Mouse (Mus musculus) midbrain, embryonic 14.5 days (tissue): ENCODE measurements around the gene Map4k3. TPM values are rescaled to one million over a fixed set of nuclear protein-coding genes. Genes with fewer than 3 reads are reported as not detected.

ENCODE experiments used
- ATAC-seq: fragments of 200-750 bp; cut with Nextera tagmentation; 2 replicates; pipeline ENCODE4 v1.8.0; 2017; ENCODE audit warnings: moderate number of reproducible peaks, moderate library complexity; ENCODE audit not compliant: low FRiP score, low TSS enrichment
- DNase-seq: peaks from one replicate; pipeline ENCODE4 v3.0.0-alpha.2; 2015
- H3K27ac ChIP-seq: fragments of 300-500 bp; sonication (generic); replicated peaks from 2 replicates; pipeline ENCODE4 v1.5.1; 2014; ENCODE audit warnings: mild to moderate bottlenecking, low read depth, low read length, moderate library complexity
- H3K27me3 ChIP-seq: fragments of 300-500 bp; sonication (generic); 2 replicates; pipeline ENCODE4 v1.6.1; 2014; ENCODE audit warnings: low read length, control low read depth, mixed read lengths; ENCODE audit not compliant: control insufficient read depth, insufficient read depth
- H3K36me3 ChIP-seq: fragments of 300-500 bp; sonication (generic); 2 replicates; pipeline ENCODE4 v1.6.1; 2014; ENCODE audit warnings: low read length, control low read depth; ENCODE audit not compliant: control insufficient read depth, insufficient read depth
- H3K4me1 ChIP-seq: fragments of 300-500 bp; sonication (generic); 2 replicates; pipeline ENCODE4 v1.6.1; 2014; ENCODE audit warnings: mild to moderate bottlenecking, antibody characterized with exemption, low read length, control low read depth; ENCODE audit not compliant: control insufficient read depth, insufficient read depth
- H3K4me2 ChIP-seq: fragments of 300-500 bp; sonication (generic); 2 replicates; pipeline ENCODE4 v1.6.1; 2014; ENCODE audit warnings: mild to moderate bottlenecking, low read length, moderate library complexity
- H3K4me3 ChIP-seq: fragments of 300-500 bp; sonication (generic); replicated peaks from 2 replicates; pipeline ENCODE4 v1.5.1; 2014; ENCODE audit warnings: low read depth, low read length
- H3K9ac ChIP-seq: fragments of 300-500 bp; sonication (generic); replicated peaks from 2 replicates; pipeline ENCODE4 v1.6.1; 2014; ENCODE audit warnings: mild to moderate bottlenecking, low read length, moderate library complexity
- H3K9me3 ChIP-seq: fragments of 300-500 bp; sonication (generic); 2 replicates; pipeline ENCODE4 v1.6.1; 2016; ENCODE audit warnings: low read length, control low read depth, mixed read lengths; ENCODE audit not compliant: control insufficient read depth
- WGBS: fragments of 180-500 bp; shearing (Covaris S2); extraction: QIAGEN DNeasy Blood & Tissue Kit; methylation state at CpG from one replicate; pipeline ENCODE4 v1.1.7; 2014; 5-methylcytosine and 5-hydroxymethylcytosine counted together
- polyA plus RNA-seq: library from polyadenylated mRNA; unstranded; fragments of >200 nt; fragmentation: Nextera tagmentation; extraction: Ambion mirVana; gene quantifications from 2 replicates; pipeline ENCODE4 v1.2.1, GENCODE M21; 2014

Map4k3 gene
- polyA plus RNA-seq, 1 experiment from 2014 or later = 39.7 TPM

GRCm38 (mm10) chr17:80661896-80662295 is 66.4 kb downstream of the Map4k3 start:
- no peaks in the 10 kb centered on the region; the same call in 1 of the 2 replicates for H3K36me3 ChIP-seq
- H3K9me3 ChIP-seq = no peaks in the 10 kb centered on the region
- ATAC-seq (no peak), DNase-seq (no peak)
- no peak overlapping the region for H3K4me2 ChIP-seq
- H3K27ac ChIP-seq = no peak overlapping the region
- peaks cover 6% of the 10 kb centered on the region; the same call in 1 of the 2 replicates for H3K4me1 ChIP-seq
- H3K9ac ChIP-seq = no peak overlapping the region
- no peak overlapping the region for H3K4me3 ChIP-seq
- 77% methylated on average over 3 of the region's 3 CpGs for WGBS
- no peaks in the 10 kb centered on the region for H3K27me3 ChIP-seq

GRCm38 (mm10) chr17:80660707-80661380 is 67.4 kb downstream of the Map4k3 start:
- WGBS = 68% methylated on average over 15 of the region's 15 CpGs
- H3K4me2 ChIP-seq = no peak overlapping the region
- DNase-seq (no peak), ATAC-seq (no peak; the same call in 1 of the 2 replicates)
- no peak overlapping the region for H3K4me3 ChIP-seq
- peaks cover 6% of the 10 kb centered on the region; the same call in 1 of the 2 replicates for H3K4me1 ChIP-seq
- no peaks in the 10 kb centered on the region for H3K27me3 ChIP-seq
- no peaks in the 10 kb centered on the region; the same call in 1 of the 2 replicates for H3K36me3 ChIP-seq
- H3K9ac ChIP-seq = no peak overlapping the region
- H3K27ac ChIP-seq = no peak overlapping the region
- H3K9me3 ChIP-seq = no peaks in the 10 kb centered on the region

- Histone ChIP-seq H3K27me3 (no peaks in the 10 kb centered on the region), H3K27ac (no peak overlapping the region), H3K36me3 (peaks cover 5% of the 10 kb centered on the region), H3K9ac (no peak overlapping the region), H3K9me3 (no peaks in the 10 kb centered on the region), H3K4me1 (peaks cover 6% of the 10 kb centered on the region; the same call in 1 of the 2 replicates), H3K4me3 (no peak overlapping the region), H3K4me2 (no peak overlapping the region)
- DNase-seq = peak; percentile 26
- WGBS = 51% methylated on average over 2 of the region's 2 CpGs
- ATAC-seq = no peak
These were observed 68.1 kb downstream of the Map4k3 start for GRCm38 (mm10) chr17:80660234-80660633.

- Histone ChIP-seq H3K9ac (no peak overlapping the region), H3K4me3 (no peak overlapping the region), H3K27me3 (no peaks in the 10 kb centered on the region), H3K4me1 (peaks cover 6% of the 10 kb centered on the region; the same call in 1 of the 2 replicates), H3K36me3 (peaks cover 9% of the 10 kb centered on the region), H3K27ac (no peak overlapping the region), H3K4me2 (no peak overlapping the region), H3K9me3 (no peaks in the 10 kb centered on the region)
- DNase-seq = no peak
- ATAC-seq = no peak
- WGBS = 72% methylated on average over 5 of the region's 5 CpGs
These were observed 68.5 kb downstream of the Map4k3 start for GRCm38 (mm10) chr17:80659821-80660220.

GRCm38 (mm10) chr17:80654323-80654722 is 74.0 kb downstream of the Map4k3 start:
- H3K9me3 ChIP-seq = no peaks in the 10 kb centered on the region
- H3K36me3 ChIP-seq = peaks cover 32% of the 10 kb centered on the region
- no peak overlapping the region for H3K9ac ChIP-seq
- DNase-seq (no peak), ATAC-seq (no peak)
- H3K4me2 ChIP-seq = no peak overlapping the region
- no peak overlapping the region for H3K27ac ChIP-seq
- H3K4me3 ChIP-seq = no peak overlapping the region
- H3K4me1 ChIP-seq = no peaks in the 10 kb centered on the region
- WGBS = 90% methylated on average over 3 of the region's 3 CpGs
- no peaks in the 10 kb centered on the region for H3K27me3 ChIP-seq

- ATAC-seq (no peak), DNase-seq (peak; percentile 38)
- no peak overlapping the region for H3K4me2 ChIP-seq
- no peak overlapping the region for H3K27ac ChIP-seq
- H3K9ac ChIP-seq = no peak overlapping the region
- no peak overlapping the region for H3K4me3 ChIP-seq
- H3K27me3 ChIP-seq = no peaks in the 10 kb centered on the region
- no peaks in the 10 kb centered on the region for H3K9me3 ChIP-seq
- peaks cover 46% of the 10 kb centered on the region for H3K36me3 ChIP-seq
- H3K4me1 ChIP-seq = no peaks in the 10 kb centered on the region
- 69% methylated on average over 6 of the region's 6 CpGs for WGBS
These were observed 75.5 kb downstream of the Map4k3 start for GRCm38 (mm10) chr17:80652740-80653139.

GRCm38 (mm10) chr17:80646843-80647242 is 81.4 kb downstream of the Map4k3 start:
- Histone ChIP-seq H3K27me3 (no peaks in the 10 kb centered on the region), H3K9ac (no peak overlapping the region), H3K4me2 (no peak overlapping the region), H3K9me3 (no peaks in the 10 kb centered on the region), H3K36me3 (peaks cover 72% of the 10 kb centered on the region), H3K27ac (no peak overlapping the region), H3K4me3 (no peak overlapping the region), H3K4me1 (no peaks in the 10 kb centered on the region)
- DNase-seq (no peak), ATAC-seq (no peak)
- 79% methylated on average over 5 of the region's 5 CpGs for WGBS

- ATAC-seq (no peak), DNase-seq (no peak)
- peaks cover 74% of the 10 kb centered on the region for H3K36me3 ChIP-seq
- no peak overlapping the region for H3K9ac ChIP-seq
- H3K27ac ChIP-seq = no peak overlapping the region
- no peaks in the 10 kb centered on the region for H3K27me3 ChIP-seq
- H3K4me3 ChIP-seq = no peak overlapping the region
- H3K9me3 ChIP-seq = no peaks in the 10 kb centered on the region
- WGBS = 94% methylated on average over 6 of the region's 6 CpGs
- no peaks in the 10 kb centered on the region for H3K4me1 ChIP-seq
- H3K4me2 ChIP-seq = no peak overlapping the region
These were observed 82.2 kb downstream of the Map4k3 start for GRCm38 (mm10) chr17:80646131-80646530.

- Histone ChIP-seq H3K9ac (no peak overlapping the region), H3K4me3 (no peak overlapping the region), H3K27ac (no peak overlapping the region), H3K27me3 (no peaks in the 10 kb centered on the region), H3K4me2 (no peak overlapping the region), H3K4me1 (no peaks in the 10 kb centered on the region), H3K9me3 (no peaks in the 10 kb centered on the region), H3K36me3 (peaks cover 71% of the 10 kb centered on the region)
- ATAC-seq = no peak
- no peak for DNase-seq
- WGBS = 94% methylated on average over 8 of the region's 8 CpGs
These were observed 82.6 kb downstream of the Map4k3 start for GRCm38 (mm10) chr17:80645694-80646034.
